Mouse (Mus musculus): ENCODE measurements around the gene Hic2.

The Hic2 gene

GRCm38 (mm10) chr16:17234499-17234895, 1.1 kb downstream of the Hic2 start:
- DNase-seq, result peak; percentile 53

GRCm38 (mm10) chr16:17234916-17235665, 1.7 kb downstream of the Hic2 start:
- peak; percentile 70 for DNase-seq

- no peak for DNase-seq
Observed at GRCm38 (mm10) chr16:17237634-17238033, 4.3 kb downstream of the Hic2 start.

GRCm38 (mm10) chr16:17239409-17239808, 6.0 kb downstream of the Hic2 start:
- DNase-seq, result no peak

- no peak for DNase-seq
Observed at GRCm38 (mm10) chr16:17243731-17244130, 10.4 kb downstream of the Hic2 start.

GRCm38 (mm10) chr16:17244996-17245395, 11.6 kb downstream of the Hic2 start:
- DNase-seq, result no peak

- DNase-seq, result no peak
Observed at GRCm38 (mm10) chr16:17247727-17248126, 14.4 kb downstream of the Hic2 start.

- no peak for DNase-seq
Observed at GRCm38 (mm10) chr16:17249135-17249534, 15.8 kb downstream of the Hic2 start.

GRCm38 (mm10) chr16:17251539-17251938, 18.2 kb downstream of the Hic2 start:
- no peak for DNase-seq

GRCm38 (mm10) chr16:17252086-17252726, 18.8 kb downstream of the Hic2 start:
- no peak for DNase-seq

GRCm38 (mm10) chr16:17252841-17253240, 19.5 kb downstream of the Hic2 start:
- no peak for DNase-seq

GRCm38 (mm10) chr16:17254005-17254597, 20.7 kb downstream of the Hic2 start:
- DNase-seq, result no peak

- no peak for DNase-seq
Observed at GRCm38 (mm10) chr16:17255270-17255669, 21.9 kb downstream of the Hic2 start.

- no peak for DNase-seq
Observed at GRCm38 (mm10) chr16:17257359-17257821, 24.0 kb downstream of the Hic2 start.

- no peak for DNase-seq
Observed at GRCm38 (mm10) chr16:17258917-17259316, 25.5 kb downstream of the Hic2 start.

GRCm38 (mm10) chr16:17261341-17261740, 28.0 kb downstream of the Hic2 start:
- DNase-seq, result no peak

GRCm38 (mm10) chr16:17266113-17266512, 32.7 kb downstream of the Hic2 start:
- DNase-seq, result no peak

GRCm38 (mm10) chr16:17267937-17268336, 34.6 kb downstream of the Hic2 start:
- DNase-seq, result no peak

GRCm38 (mm10) chr16:17269872-17270271, 36.5 kb downstream of the Hic2 start:
- no peak for DNase-seq

GRCm38 (mm10) chr16:17271124-17271523, 37.8 kb downstream of the Hic2 start:
- no peak for DNase-seq

- no peak for DNase-seq
Observed at GRCm38 (mm10) chr16:17271856-17272255, 38.5 kb downstream of the Hic2 start.

GRCm38 (mm10) chr16:17275721-17276120, 42.3 kb downstream of the Hic2 start, which contains the start of gene Tmem191c:
Gene Tmem191c (plus strand): TSS chr16:17276077.
- DNase-seq, result no peak

- peak; percentile 89 for DNase-seq
Observed at GRCm38 (mm10) chr16:17276164-17277151, 43.1 kb downstream of the Hic2 start.
